Mouse (Mus musculus) midbrain, embryonic 11.5 days (tissue): ENCODE measurements around the gene Htr7. TPM values are rescaled to one million over a fixed set of nuclear protein-coding genes. Genes with fewer than 3 reads are reported as not detected.
A peak's percentile ranks its signal among the peaks of the same experiment; 100 is the strongest.

Experiments used
- ATAC-seq: fragments of 200-750 bp; cut with Nextera tagmentation; 2 replicates; pipeline ENCODE4 v1.8.0; 2017; ENCODE audit warnings: moderate TSS enrichment, moderate library complexity; ENCODE audit not compliant: low FRiP score
- DNase-seq: peaks from one replicate; pipeline ENCODE4 v3.0.0; 2015; ENCODE audit warnings: low spot score; ENCODE audit errors: missing footprints
- H3K27ac ChIP-seq: fragments of 300-500 bp; sonication (generic); 2 replicates; pipeline ENCODE4 v1.5.1; 2014; ENCODE audit warnings: low read depth, low read length
- H3K27me3 ChIP-seq: fragments of 300-500 bp; sonication (generic); 2 replicates; pipeline ENCODE4 v1.6.1; 2014; ENCODE audit warnings: mild to moderate bottlenecking, low read length, moderate library complexity, mixed read lengths; ENCODE audit not compliant: control insufficient read depth, insufficient read depth
- H3K36me3 ChIP-seq: fragments of 300-500 bp; sonication (generic); 2 replicates; pipeline ENCODE4 v1.6.1; 2014; ENCODE audit warnings: mild to moderate bottlenecking, low read length, moderate library complexity, mixed read lengths; ENCODE audit not compliant: control insufficient read depth, insufficient read depth
- H3K4me1 ChIP-seq: fragments of 300-500 bp; sonication (generic); 2 replicates; pipeline ENCODE4 v1.6.1; 2014; ENCODE audit warnings: low read length; ENCODE audit not compliant: control insufficient read depth, insufficient read depth
- H3K4me2 ChIP-seq: fragments of 300-500 bp; sonication (generic); 2 replicates; pipeline ENCODE4 v1.6.1; 2014; ENCODE audit warnings: mild to moderate bottlenecking, moderate library complexity
- H3K4me3 ChIP-seq: fragments of 300-500 bp; sonication (generic); 2 replicates; pipeline ENCODE4 v1.5.1; 2014; ENCODE audit warnings: low read depth, low read length
- H3K9ac ChIP-seq: fragments of 300-500 bp; sonication (generic); 2 replicates; pipeline ENCODE4 v1.6.1; 2014; ENCODE audit warnings: low read length
- H3K9me3 ChIP-seq: fragments of 300-500 bp; sonication (generic); 2 replicates; pipeline ENCODE4 v1.6.1; 2016; ENCODE audit warnings: low read length; ENCODE audit not compliant: control insufficient read depth
- WGBS: fragments of 180-500 bp; shearing (Covaris S2); extraction: QIAGEN DNeasy Blood & Tissue Kit; methylation state at CpG from one replicate; pipeline ENCODE4 v1.1.7; 2014; 5-methylcytosine and 5-hydroxymethylcytosine counted together
- polyA plus RNA-seq: library from polyadenylated mRNA; unstranded; fragments of >200 nt; fragmentation: Nextera tagmentation; extraction: Ambion mirVana; gene quantifications from 2 replicates; pipeline ENCODE4 v1.2.1, GENCODE M21; 2014

The Htr7 gene
- 0.34 and 0.44 TPM in 2 replicates for polyA plus RNA-seq

GRCm38 (mm10) chr19:36057231-36057811, at the start of gene Htr7:
Htr7 (minus strand) TSS chr19:36057507.
- peak; percentile 98 for ATAC-seq
- Histone ChIP-seq H3K9me3 (no peaks in the 10 kb centered on the region), H3K27ac (no peak within 1 kb of the TSS), H3K4me3 (peak within 1 kb of the TSS; percentile 62), H3K9ac (peak within 1 kb of the TSS; percentile 57), H3K4me2 (peak within 1 kb of the TSS; percentile 71), H3K27me3 (peaks cover 21% of the 10 kb centered on the region), H3K36me3 (no peaks in the 10 kb centered on the region), H3K4me1 (peaks cover 2% of the 10 kb centered on the region; the same call in 1 of the 2 replicates)
- DNase-seq = peak; percentile 98
- WGBS = 0% methylated on average over 68 of the region's 86 CpGs

DNA sequence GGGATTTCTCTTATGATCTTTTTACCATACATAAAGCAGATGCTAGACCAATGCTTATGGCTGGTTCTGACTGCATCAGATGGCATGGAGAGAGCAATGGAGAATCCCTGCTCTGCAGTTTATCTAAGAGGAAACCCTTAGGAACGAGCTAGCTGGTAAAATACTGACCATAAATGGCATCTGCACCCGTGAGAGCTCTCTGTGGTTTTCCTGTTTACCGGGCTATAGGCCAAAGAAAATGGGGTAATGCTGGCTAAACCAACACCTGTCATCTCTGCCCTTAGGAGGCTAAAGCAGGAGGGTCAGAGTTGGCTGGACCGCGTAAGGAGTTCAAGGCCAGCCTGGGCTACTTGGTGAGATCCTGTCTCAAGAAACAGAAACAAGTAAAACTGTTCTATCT, 46.6 kb upstream of the Htr7 start:
- Histone ChIP-seq H3K4me1 (no peaks in the 10 kb centered on the region), H3K27me3 (no peaks in the 10 kb centered on the region), H3K9ac (no peak overlapping the region), H3K4me2 (no peak overlapping the region), H3K27ac (no peak overlapping the region), H3K9me3 (no peaks in the 10 kb centered on the region), H3K4me3 (no peak overlapping the region), H3K36me3 (peaks cover 3% of the 10 kb centered on the region)
- WGBS = 91% methylated on average over 5 of the region's 5 CpGs
- DNase-seq (no peak), ATAC-seq (no peak)

- H3K9ac ChIP-seq = no peak overlapping the region
- no peaks in the 10 kb centered on the region for H3K9me3 ChIP-seq
- 92% methylated on average over 7 of the region's 7 CpGs for WGBS
- H3K4me3 ChIP-seq = no peak overlapping the region
- H3K4me2 ChIP-seq = no peak overlapping the region
- no peaks in the 10 kb centered on the region for H3K27me3 ChIP-seq
- DNase-seq (no peak), ATAC-seq (no peak)
- no peak overlapping the region for H3K27ac ChIP-seq
- no peaks in the 10 kb centered on the region for H3K4me1 ChIP-seq
- H3K36me3 ChIP-seq = peaks cover 8% of the 10 kb centered on the region; the same call in 1 of the 2 replicates
Observed at GRCm38 (mm10) chr19:36098916-36099315, 41.6 kb upstream of the Htr7 start.

DNA sequence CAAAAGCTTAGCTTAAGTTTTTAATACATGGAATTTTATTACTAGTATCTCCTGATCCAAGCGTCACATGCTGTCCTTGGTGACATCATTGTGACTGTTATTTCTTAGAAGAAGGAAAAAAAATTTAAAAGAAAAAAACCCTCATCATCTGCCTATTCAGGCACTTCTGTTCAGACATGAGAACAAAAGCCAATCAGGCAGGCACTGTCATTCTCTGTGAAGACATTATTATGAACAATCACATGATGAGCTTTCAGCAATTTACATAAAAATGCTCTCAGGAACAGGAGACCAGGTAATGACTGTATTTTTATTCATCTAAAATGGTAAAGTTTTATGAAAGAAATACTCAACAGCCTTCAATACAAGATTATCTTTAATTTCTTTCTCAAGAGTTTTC, 41.0 kb upstream of the Htr7 start:
- Histone ChIP-seq H3K9ac (no peak overlapping the region), H3K9me3 (no peaks in the 10 kb centered on the region), H3K4me1 (no peaks in the 10 kb centered on the region), H3K27ac (no peak overlapping the region), H3K36me3 (peaks cover 8% of the 10 kb centered on the region; the same call in 1 of the 2 replicates), H3K4me2 (no peak overlapping the region), H3K4me3 (no peak overlapping the region), H3K27me3 (no peaks in the 10 kb centered on the region)
- WGBS = 90% methylated on average over 1 of the region's 1 CpGs
- DNase-seq (no peak), ATAC-seq (no peak)

DNA sequence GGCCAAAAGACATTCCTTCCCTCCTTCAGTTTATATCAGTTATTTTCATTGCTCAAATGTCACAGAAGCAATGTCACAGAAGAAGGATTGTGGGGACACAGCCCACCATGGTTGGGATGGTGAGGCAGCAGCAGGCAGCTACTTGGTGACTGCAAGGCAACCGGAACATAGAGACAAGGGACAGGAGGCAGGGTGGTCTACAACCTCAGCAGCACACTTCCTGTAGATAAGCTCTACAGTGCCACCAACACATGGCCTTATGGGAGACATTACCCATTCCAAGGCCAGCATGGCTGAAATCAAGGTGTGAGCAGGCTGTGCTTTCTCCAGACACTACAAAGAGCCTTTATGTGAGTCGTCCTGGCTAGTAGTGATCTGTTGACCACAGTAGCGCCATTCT, 39.9 kb upstream of the Htr7 start:
- H3K4me3 ChIP-seq = no peak overlapping the region
- H3K27me3 ChIP-seq = no peaks in the 10 kb centered on the region
- 90% methylated on average over 3 of the region's 3 CpGs for WGBS
- H3K9me3 ChIP-seq = no peaks in the 10 kb centered on the region
- H3K27ac ChIP-seq = no peak overlapping the region
- DNase-seq (no peak), ATAC-seq (no peak)
- no peak overlapping the region for H3K9ac ChIP-seq
- H3K36me3 ChIP-seq = peaks cover 8% of the 10 kb centered on the region; the same call in 1 of the 2 replicates
- no peak overlapping the region for H3K4me2 ChIP-seq
- no peaks in the 10 kb centered on the region for H3K4me1 ChIP-seq

DNA sequence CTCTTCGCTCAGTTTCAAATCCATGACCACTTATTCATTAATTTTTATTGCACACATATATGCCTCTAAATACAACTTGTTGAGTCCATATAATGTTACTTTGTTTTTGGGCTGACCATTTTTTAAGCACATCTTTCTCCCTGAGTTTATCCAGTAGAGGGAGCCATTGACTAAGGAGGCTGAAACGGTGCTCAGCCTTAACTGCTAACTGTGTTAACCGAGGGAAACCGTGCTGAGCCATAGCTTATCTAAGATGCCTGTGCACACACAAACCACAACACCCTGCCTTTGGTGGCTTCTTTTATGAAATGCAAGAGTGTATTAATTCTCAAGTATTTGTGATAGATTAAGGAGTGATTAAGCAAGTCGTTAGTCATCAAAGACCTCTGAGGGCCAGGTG, 33.5 kb upstream of the Htr7 start:
- DNase-seq = peak; percentile 86
- no peak overlapping the region for H3K4me3 ChIP-seq
- H3K9ac ChIP-seq = no peak overlapping the region
- H3K4me1 ChIP-seq = no peaks in the 10 kb centered on the region
- ATAC-seq = 0 out of 2 replicates have a peak, but pooled peaks have one; percentile 42
- peaks cover 5% of the 10 kb centered on the region; the same call in 1 of the 2 replicates for H3K36me3 ChIP-seq
- H3K27ac ChIP-seq = no peak overlapping the region
- H3K9me3 ChIP-seq = no peaks in the 10 kb centered on the region
- H3K27me3 ChIP-seq = no peaks in the 10 kb centered on the region
- no peak overlapping the region for H3K4me2 ChIP-seq
- WGBS = 58% methylated on average over 5 of the region's 5 CpGs

- peak within 1 kb of the TSS; percentile 30 for H3K27ac ChIP-seq
- ATAC-seq = peak; percentile 94
- WGBS = 1% methylated on average over 34 of the region's 34 CpGs
Observed at GRCm38 (mm10) chr19:36083262-36084225, 26.2 kb upstream of the Htr7 start, which contains the start of gene Rpp30. Rpp30 (plus strand) TSS chr19:36083716.

GRCm38 (mm10) chr19:36082606-36083261, 25.4 kb upstream of the Htr7 start:
- Histone ChIP-seq H3K27ac (no peak overlapping the region), H3K27me3 (no peaks in the 10 kb centered on the region), H3K4me2 (peak overlapping the region; percentile 71), H3K9ac (peak overlapping the region; percentile 64), H3K4me1 (peaks cover 6% of the 10 kb centered on the region; the same call in 1 of the 2 replicates), H3K36me3 (no peaks in the 10 kb centered on the region), H3K4me3 (peak overlapping the region; percentile 81), H3K9me3 (no peaks in the 10 kb centered on the region)
- ATAC-seq (peak; percentile 81), DNase-seq (peak; percentile 93)
- 41% methylated on average over 7 of the region's 7 CpGs for WGBS

More at GRCm38 (mm10) chr19:36083262-36084225, 26.2 kb upstream of the Htr7 start, which contains the start of gene Rpp30:
- H3K4me2 ChIP-seq = peak within 1 kb of the TSS; percentile 84
- peak; percentile 97 for DNase-seq
- H3K27me3 ChIP-seq = no peaks in the 10 kb centered on the region
- peaks cover 3% of the 10 kb centered on the region; the same call in 1 of the 2 replicates for H3K36me3 ChIP-seq
- H3K9me3 ChIP-seq = no peaks in the 10 kb centered on the region
- peaks cover 6% of the 10 kb centered on the region; the same call in 1 of the 2 replicates for H3K4me1 ChIP-seq
- peak within 1 kb of the TSS; percentile 85 for H3K9ac ChIP-seq
- H3K4me3 ChIP-seq = peak within 1 kb of the TSS; percentile 81
